Mouse (Mus musculus) megakaryocyte, embryonic 14.5 days (primary cell): Measurements from ENCODE around the gene Spaca9. TPM values are rescaled to one million over a fixed set of nuclear protein-coding genes. Genes with fewer than 3 reads are reported as not detected.

Source experiments
- H3K27me3 ChIP-seq: replicated peaks from 2 replicates; pipeline ENCODE3; 2012; ENCODE audit warnings: inconsistent platforms
- H3K36me3 ChIP-seq: replicated peaks from 2 replicates; pipeline ENCODE3; 2012; ENCODE audit warnings: low read length, inconsistent platforms, mixed read lengths
- H3K4me1 ChIP-seq: 2 replicates; pipeline ENCODE4 v1.6.1; 2012; ENCODE audit warnings: inconsistent platforms
- H3K4me3 ChIP-seq: replicated peaks from 2 replicates; pipeline ENCODE3; 2012; ENCODE audit warnings: moderate library complexity, mild to moderate bottlenecking, inconsistent platforms
- H3K9me3 ChIP-seq: 2 replicates; pipeline ENCODE4 v1.6.1; 2012; ENCODE audit warnings: inconsistent platforms
- FLI1 ChIP-seq: IDR thresholded peaks from 2 replicates; pipeline ENCODE4 v1.6.1; 2012; ENCODE audit warnings: low read length, inconsistent platforms, mixed read lengths
- GATA1 ChIP-seq: IDR thresholded peaks from 3 replicates; pipeline ENCODE4 v1.6.1; 2012; ENCODE audit warnings: mixed read lengths, low read length, inconsistent platforms, borderline replicate concordance
- polyA plus RNA-seq: library from polyadenylated mRNA; stranded (reverse); fragments of >175 nt; gene quantifications from 2 replicates; pipeline ENCODE4 v1.2.3, GENCODE M21; 2012; ENCODE audit warnings: low replicate concordance; ENCODE audit not compliant: insufficient read depth

Gene Spaca9
- polyA plus RNA-seq, 1 experiment, result 3.0 TPM

- Histone ChIP-seq H3K9me3 (no peaks in the 10 kb centered on the region), H3K4me1 (peaks cover 13% of the 10 kb centered on the region; the same call in 1 of the 2 replicates), H3K36me3 (peaks cover 98% of the 10 kb centered on the region), H3K4me3 (no peak overlapping the region), H3K27me3 (no peaks in the 10 kb centered on the region)
- no peak for TF ChIP-seq GATA1
- no peak for TF ChIP-seq FLI1
Observed at GRCm38 (mm10) chr2:28680710-28681109, 18.8 kb downstream of the Spaca9 start.

- H3K9me3 ChIP-seq, result no peaks in the 10 kb centered on the region
- no peak for TF ChIP-seq FLI1
- no peak for TF ChIP-seq GATA1
- H3K27me3 ChIP-seq, result no peaks in the 10 kb centered on the region
- H3K4me1 ChIP-seq, result no peaks in the 10 kb centered on the region
- peaks cover 99% of the 10 kb centered on the region for H3K36me3 ChIP-seq
- H3K4me3 ChIP-seq, result no peak overlapping the region
Observed at GRCm38 (mm10) chr2:28676005-28676404, 23.5 kb downstream of the Spaca9 start.

- no peak overlapping the region for H3K4me3 ChIP-seq
- H3K4me1 ChIP-seq, result no peaks in the 10 kb centered on the region
- peaks cover 98% of the 10 kb centered on the region for H3K36me3 ChIP-seq
- H3K27me3 ChIP-seq, result no peaks in the 10 kb centered on the region
- no peaks in the 10 kb centered on the region for H3K9me3 ChIP-seq
- TF ChIP-seq FLI1 (no peak), GATA1 (no peak)
Observed at GRCm38 (mm10) chr2:28671438-28671837, 28.1 kb downstream of the Spaca9 start.

GRCm38 (mm10) chr2:28665818-28666217 is 33.7 kb downstream of the Spaca9 start:
- no peaks in the 10 kb centered on the region for H3K4me1 ChIP-seq
- peaks cover 98% of the 10 kb centered on the region for H3K36me3 ChIP-seq
- H3K27me3 ChIP-seq, result no peaks in the 10 kb centered on the region
- no peaks in the 10 kb centered on the region for H3K9me3 ChIP-seq
- H3K4me3 ChIP-seq, result no peak overlapping the region
- TF ChIP-seq FLI1 (no peak), GATA1 (no peak)

- Histone ChIP-seq H3K9me3 (no peaks in the 10 kb centered on the region), H3K4me3 (no peak overlapping the region), H3K36me3 (peaks cover 96% of the 10 kb centered on the region), H3K27me3 (no peaks in the 10 kb centered on the region), H3K4me1 (no peaks in the 10 kb centered on the region)
- TF ChIP-seq FLI1, result no peak
- TF ChIP-seq GATA1, result no peak
Observed at GRCm38 (mm10) chr2:28662891-28663290, 36.6 kb downstream of the Spaca9 start.

- TF ChIP-seq FLI1 (no peak), GATA1 (no peak)
- Histone ChIP-seq H3K27me3 (no peaks in the 10 kb centered on the region), H3K9me3 (no peaks in the 10 kb centered on the region), H3K36me3 (peaks cover 78% of the 10 kb centered on the region), H3K4me1 (peaks cover 9% of the 10 kb centered on the region), H3K4me3 (no peak overlapping the region)
Observed at GRCm38 (mm10) chr2:28656216-28656615, 43.3 kb downstream of the Spaca9 start.

GRCm38 (mm10) chr2:28654295-28654694 is 45.2 kb downstream of the Spaca9 start:
- H3K4me3 ChIP-seq, result no peak overlapping the region
- H3K27me3 ChIP-seq, result no peaks in the 10 kb centered on the region
- no peak for TF ChIP-seq GATA1
- no peak for TF ChIP-seq FLI1
- H3K9me3 ChIP-seq, result no peaks in the 10 kb centered on the region
- H3K36me3 ChIP-seq, result peaks cover 61% of the 10 kb centered on the region
- peaks cover 9% of the 10 kb centered on the region for H3K4me1 ChIP-seq

- Histone ChIP-seq H3K4me3 (no peak overlapping the region), H3K27me3 (no peaks in the 10 kb centered on the region), H3K4me1 (peaks cover 13% of the 10 kb centered on the region), H3K9me3 (no peaks in the 10 kb centered on the region), H3K36me3 (peaks cover 52% of the 10 kb centered on the region)
- TF ChIP-seq GATA1 (no peak), FLI1 (no peak)
Observed at GRCm38 (mm10) chr2:28653351-28653750, 46.2 kb downstream of the Spaca9 start.

GRCm38 (mm10) chr2:28650526-28650925 is 49.0 kb downstream of the Spaca9 start:
- no peak for TF ChIP-seq GATA1
- TF ChIP-seq FLI1, result no peak
- Histone ChIP-seq H3K4me3 (no peak overlapping the region), H3K36me3 (peaks cover 28% of the 10 kb centered on the region)

GRCm38 (mm10) chr2:28643081-28643480 is 56.4 kb downstream of the Spaca9 start:
- TF ChIP-seq FLI1 (no peak), GATA1 (no peak)
- peaks cover 44% of the 10 kb centered on the region for H3K4me1 ChIP-seq
- H3K36me3 ChIP-seq, result no peaks in the 10 kb centered on the region

More at GRCm38 (mm10) chr2:28650526-28650925, 49.0 kb downstream of the Spaca9 start:
- Histone ChIP-seq H3K9me3 (no peaks in the 10 kb centered on the region), H3K27me3 (no peaks in the 10 kb centered on the region), H3K4me1 (peaks cover 24% of the 10 kb centered on the region)

More at GRCm38 (mm10) chr2:28643081-28643480, 56.4 kb downstream of the Spaca9 start:
- Histone ChIP-seq H3K27me3 (no peaks in the 10 kb centered on the region), H3K4me3 (no peak overlapping the region), H3K9me3 (no peaks in the 10 kb centered on the region)

Other genes starting within 250 kb of the Spaca9 start
- 7.8 and 12.3 TPM in 2 replicates for gene 1700007K13Rik, start 233.4 kb downstream of the Spaca9 start, polyA plus RNA-seq
- gene Mrps2, start 231.7 kb downstream of the Spaca9 start, polyA plus RNA-seq, result 16.4 and 20.2 TPM in 2 replicates
- gene Gbgt1, start 202.8 kb downstream of the Spaca9 start, polyA plus RNA-seq, result 0.85 TPM in 1 of 2 replicates, not detected in the other
- gene Gm10134, start 193.6 kb downstream of the Spaca9 start, polyA plus RNA-seq, result not detected in 2 replicates
- 1.3 and 6.7 TPM in 2 replicates for gene Ralgds, start 186.6 kb downstream of the Spaca9 start, polyA plus RNA-seq
- not detected in 2 replicates for gene Cel, start 136.3 kb downstream of the Spaca9 start, polyA plus RNA-seq
- 4.1 and 10.3 TPM in 2 replicates for gene Gtf3c5, start 116.0 kb downstream of the Spaca9 start, polyA plus RNA-seq
- 225 and 586 TPM in 2 replicates for gene Gfi1b, start 77.7 kb downstream of the Spaca9 start, polyA plus RNA-seq
- 1.1 and 1.7 TPM in 2 replicates for gene Tsc1, start 58.5 kb downstream of the Spaca9 start, polyA plus RNA-seq
- gene Ak8, start 437 bp upstream of the Spaca9 start, polyA plus RNA-seq, result not detected in 2 replicates
- 1.9 and 3.2 TPM in 2 replicates for gene Gtf3c4, start 140.6 kb upstream of the Spaca9 start, polyA plus RNA-seq
- gene Ddx31, start 140.7 kb upstream of the Spaca9 start, polyA plus RNA-seq, result 2.2 and 4.0 TPM in 2 replicates
- not detected in 2 replicates for gene Barhl1, start 216.9 kb upstream of the Spaca9 start, polyA plus RNA-seq